9 mouse cellular contexts compared by ENCODE assay signal in genomic region chr4:45510163-45510562, GRCm38 (mm10). TPM values are rescaled to one million over a fixed set of nuclear protein-coding genes. Genes with fewer than 3 reads are reported as not detected.
DNase-seq lines count a peak whose midpoint lies in the region; ATAC-seq and TF ChIP-seq lines count a peak whose summit lies in the region.
"Had no signal": no experiment of that assay in that cellular context is flagged by ENCODE, and none has a peak within 500 bp of the region (broad histone marks: within the 10 kb centered on the region; RNA-seq: fewer than 3 reads in every experiment).

No protein-coding gene starts in this region.

- no peak for DNase-seq in hindbrain, embryonic 10.5 days (ENCODE audit: low spot score)
- DNase-seq in hindbrain, postnatal 0 days (ENCODE audit: low spot score) = no peak
- DNase-seq in embryonic facial prominence, embryonic 11.5 days (ENCODE audit: low spot score) = peak; percentile 26
- DNase-seq in ovary, postnatal 14 days (ENCODE audit: low spot score) = peak; percentile 57
- no peak for DNase-seq in left cerebral cortex, adult 18-20 months (ENCODE audit: low spot score in 2 of 2)

- no peaks in the 10 kb centered on the region for H3K9me3 ChIP-seq in hindbrain, embryonic 10.5 days
- no peaks in the 10 kb centered on the region for H3K9me3 ChIP-seq in hindbrain, postnatal 0 days (ENCODE audit: low read length)
- H3K9me3 ChIP-seq in embryonic facial prominence, embryonic 11.5 days (replicated peaks; ENCODE audit: control insufficient read depth, low read length) = no peaks in the 10 kb centered on the region
- no peaks in the 10 kb centered on the region for H3K9me3 ChIP-seq in kidney, embryonic 15.5 days (replicated peaks)
- H3K9me3 ChIP-seq: G1E had no signal

- H3K36me3 ChIP-seq in hindbrain, embryonic 10.5 days = no peaks in the 10 kb centered on the region
- H3K36me3 ChIP-seq in hindbrain, postnatal 0 days (ENCODE audit: insufficient read depth, low read length) = no peaks in the 10 kb centered on the region
- H3K36me3 ChIP-seq in embryonic facial prominence, embryonic 11.5 days (replicated peaks; ENCODE audit: control insufficient read depth, insufficient read depth, low read depth, low read length) = no peaks in the 10 kb centered on the region
- no peaks in the 10 kb centered on the region for H3K36me3 ChIP-seq in kidney, embryonic 15.5 days
- H3K36me3 ChIP-seq: G1E had no signal

- no peak overlapping the region for H3K4me3 ChIP-seq in hindbrain, embryonic 10.5 days
- no peak overlapping the region for H3K4me3 ChIP-seq in hindbrain, postnatal 0 days (ENCODE audit: low read length)
- H3K4me3 ChIP-seq in embryonic facial prominence, embryonic 11.5 days (ENCODE audit: low read depth, low read length) = no peak overlapping the region
- no peak overlapping the region for H3K4me3 ChIP-seq in kidney, embryonic 15.5 days (replicated peaks)

- 47% methylated on average over 6 of the region's 6 CpGs for WGBS in hindbrain, embryonic 10.5 days
- 45% methylated on average over 6 of the region's 6 CpGs for WGBS in hindbrain, postnatal 0 days
- 32% methylated on average over 6 of the region's 6 CpGs for WGBS in embryonic facial prominence, embryonic 11.5 days
- 26% methylated on average over 6 of the region's 6 CpGs for WGBS in kidney, embryonic 15.5 days

- H3K27ac ChIP-seq in hindbrain, embryonic 10.5 days = 0 out of 2 replicates have a peak overlapping the region, but pooled peaks have one; percentile 6
- H3K27ac ChIP-seq in hindbrain, postnatal 0 days = no peak overlapping the region
- H3K27ac ChIP-seq in embryonic facial prominence, embryonic 11.5 days (replicated peaks; ENCODE audit: low read depth, low read length) = no peak overlapping the region
- H3K27ac ChIP-seq in kidney, embryonic 15.5 days = peak overlapping the region; percentile 75

- ATAC-seq in hindbrain, postnatal 0 days = no peak
- no peak for ATAC-seq in embryonic facial prominence, embryonic 11.5 days (replicated peaks; ENCODE audit: insufficient number of reproducible peaks, low FRiP score, low TSS enrichment, low read depth)
- ATAC-seq in kidney, embryonic 15.5 days (replicated peaks; ENCODE audit: low FRiP score) = peak; percentile 47
- no peak for ATAC-seq in granulocyte monocyte progenitor cell, adult 5-6 weeks (replicated peaks; ENCODE audit: poor library complexity, severe bottlenecking)
- no peak for ATAC-seq in megakaryocyte progenitor cell, adult 5-6 weeks (replicated peaks; ENCODE audit: poor library complexity)

- no peak overlapping the region for H3K9ac ChIP-seq in hindbrain, postnatal 0 days (replicated peaks; ENCODE audit: low read length)
- H3K9ac ChIP-seq in embryonic facial prominence, embryonic 11.5 days (replicated peaks; ENCODE audit: low read length) = no peak overlapping the region
- H3K9ac ChIP-seq in kidney, embryonic 15.5 days = no peak overlapping the region

- no peak overlapping the region for H3K4me2 ChIP-seq in hindbrain, postnatal 0 days (ENCODE audit: low read depth, low read length)
- H3K4me2 ChIP-seq in embryonic facial prominence, embryonic 11.5 days (ENCODE audit: low read depth, low read length) = no peak overlapping the region
- no peak overlapping the region for H3K4me2 ChIP-seq in kidney, embryonic 15.5 days

- no peak for TF ChIP-seq CTCF in hindbrain, postnatal 0 days (IDR thresholded peaks at IDR 0.05; ENCODE audit: low read depth)

- H3K27me3 ChIP-seq in hindbrain, embryonic 10.5 days (ENCODE audit: insufficient read depth, poor library complexity, severe bottlenecking) = peaks cover 15% of the 10 kb centered on the region
- no peaks in the 10 kb centered on the region for H3K27me3 ChIP-seq in hindbrain, postnatal 0 days (ENCODE audit: insufficient read depth, low read length)
- no peaks in the 10 kb centered on the region for H3K27me3 ChIP-seq in embryonic facial prominence, embryonic 11.5 days (ENCODE audit: control insufficient read depth, insufficient read depth, low read length)
- no peaks in the 10 kb centered on the region for H3K27me3 ChIP-seq in kidney, embryonic 15.5 days

- H3K4me1 ChIP-seq in hindbrain, embryonic 10.5 days (replicated peaks) = peaks cover 87% of the 10 kb centered on the region
- H3K4me1 ChIP-seq in hindbrain, postnatal 0 days (ENCODE audit: insufficient read depth, low read length) = peaks cover 27% of the 10 kb centered on the region
- H3K4me1 ChIP-seq in embryonic facial prominence, embryonic 11.5 days (ENCODE audit: control insufficient read depth, insufficient read depth, low read length) = peaks cover 36% of the 10 kb centered on the region
- H3K4me1 ChIP-seq in kidney, embryonic 15.5 days = peaks cover 93% of the 10 kb centered on the region

RNA-seq across cellular contexts. Expression of gene Shb, which starts 22.1 kb away (rescaled TPM):
- 3.2 and 3.7 TPM in 2 replicates for polyA plus RNA-seq in hindbrain, embryonic 10.5 days (2016; fragmentation: Nextera tagmentation; extraction: Ambion mirVana)
- 29.0 and 33.6 TPM in 2 replicates for total RNA-seq in hindbrain, postnatal 0 days (2014; rRNA removed)
- 5.5 and 6.1 TPM in 2 replicates for polyA plus RNA-seq in hindbrain, postnatal 0 days (2015; fragmentation: Nextera tagmentation; extraction: Ambion mirVana)
- 5.8 and 7.5 TPM in 2 replicates for polyA plus RNA-seq in embryonic facial prominence, embryonic 11.5 days (2014; fragmentation: Nextera tagmentation; extraction: Ambion mirVana)
- 3.8 and 4.9 TPM in 2 replicates for polyA plus RNA-seq in kidney, embryonic 15.5 days (2015; fragmentation: Nextera tagmentation; extraction: Ambion mirVana)
- 0.49 and 1.1 TPM in 2 replicates for total RNA-seq in granulocyte monocyte progenitor cell, adult 5-6 weeks (2014; fragmentation: Nextera tagmentation)
- 0.72 and 2.2 TPM in 2 replicates for total RNA-seq in granulocyte monocyte progenitor cell, adult 5-6 weeks (2017)
- total RNA-seq in megakaryocyte progenitor cell, adult 5-6 weeks (2015) = 1.5 TPM in 2 replicates
- 2.0 and 2.8 TPM in 2 replicates for total RNA-seq in megakaryocyte progenitor cell, adult 5-6 weeks (2017)
- 10 to 100 TPM in 1 of 2 experiments, 1 to 10 TPM in 1; 8.3 to 12.9 TPM for total RNA-seq in left cerebral cortex, adult 18-20 months (2021)
- total RNA-seq: G1E had no signal
- polyA plus RNA-seq: G1E had no signal

Comparison
In these comparisons a context has a peak if more than half of its experiments do, and no peak if none do; other contexts are left out.
1. H3K27ac ChIP-seq: peak in hindbrain, embryonic 10.5 days (single experiment) and kidney, embryonic 15.5 days (single experiment); none in hindbrain, postnatal 0 days (single experiment) and embryonic facial prominence, embryonic 11.5 days (single experiment).
2. DNase-seq: peak in embryonic facial prominence, embryonic 11.5 days (single experiment) and ovary, postnatal 14 days (single experiment); none in hindbrain, embryonic 10.5 days (single experiment), hindbrain, postnatal 0 days (single experiment) and left cerebral cortex, adult 18-20 months (0 of 2).